In genomic region chr7:6438388-6438787, GRCm38 (mm10) we compare ENCODE assay signal across 17 mouse cellular contexts. TPM values are rescaled to one million over a fixed set of nuclear protein-coding genes. Genes with fewer than 3 reads are reported as not detected.
"Had no signal": no experiment of that assay in that cellular context is flagged by ENCODE, and none has a peak within 500 bp of the region (broad histone marks: within the 10 kb centered on the region; RNA-seq: fewer than 3 reads in every experiment).

Gene Olfr1344, plus strand, starts transcription at chr7:6438688.

- DNase-seq: left cerebral cortex, postnatal 4 days; liver; liver, embryonic 13.5 days; liver, postnatal 0 days; lung, adult 18-20 months; lung, adult 2 months; lung, embryonic 14.5 days; lung, postnatal 10 days; lung, postnatal 14 days; lung, postnatal 36 days; lung, postnatal 4 days; midbrain, embryonic 14.5 days had no signal

RNA-seq across cellular contexts. Expression of gene Olfr1344, which starts in this region (rescaled TPM):
- total RNA-seq: liver, adult 2 months; megakaryocyte progenitor cell, adult 5-6 weeks; megakaryocyte, adult 5-6 weeks; megakaryocyte-erythroid progenitor cell, adult 5-6 weeks; monocyte, adult 5-6 weeks had no signal
